Mouse (Mus musculus) heart, adult 2 months (tissue): ENCODE measurements around the gene Gm11733. TPM values are rescaled to one million over a fixed set of nuclear protein-coding genes. Genes with fewer than 3 reads are reported as not detected.

Experiments used
- DNase-seq, 2 experiments: peaks; one replicate each; pipeline ENCODE4 v3.0.0; 2021
- H3K27ac ChIP-seq: fragments of 200-600 bp; 2 replicates; pipeline ENCODE4 v1.8.1; 2022
- H3K27me3 ChIP-seq: fragments of 200-500 bp; 2 replicates; pipeline ENCODE4 v1.6.1; 2012; ENCODE audit warnings: mild to moderate bottlenecking, low read length, inconsistent platforms, mixed read lengths; ENCODE audit not compliant: control insufficient read depth, insufficient read depth
- H3K36me3 ChIP-seq: fragments of 200-500 bp; 2 replicates; pipeline ENCODE4 v1.6.1; 2012; ENCODE audit warnings: low read length, inconsistent platforms; ENCODE audit not compliant: control insufficient read depth, insufficient read depth
- H3K4me1 ChIP-seq: fragments of 200-500 bp; 2 replicates; pipeline ENCODE4 v1.6.1; 2011; ENCODE audit warnings: low read length; ENCODE audit not compliant: control insufficient read depth, insufficient read depth
- H3K4me3 ChIP-seq: fragments of 200-600 bp; 2 replicates; pipeline ENCODE4 v1.8.1; 2022
- H3K79me2 ChIP-seq: fragments of 200-500 bp; replicated peaks from 2 replicates; pipeline ENCODE4 v1.6.1; 2012; ENCODE audit warnings: mild to moderate bottlenecking, inconsistent platforms, low read length, moderate library complexity, mixed read lengths; ENCODE audit not compliant: control insufficient read depth, insufficient read depth
- H3K9ac ChIP-seq: fragments of 200-500 bp; 2 replicates; pipeline ENCODE4 v1.6.1; 2012; ENCODE audit warnings: low read depth, mild to moderate bottlenecking, control low read depth, inconsistent platforms, low read length, mixed read lengths
- CTCF ChIP-seq: fragments of 200-600 bp; IDR thresholded peaks from 2 replicates; pipeline ENCODE4 v1.8.1; 2022; ENCODE audit warnings: antibody characterized with exemption, mild to moderate bottlenecking, moderate library complexity
- EP300 ChIP-seq: fragments of 200-500 bp; IDR thresholded peaks from 2 replicates; pipeline ENCODE4 v1.6.1; 2011; ENCODE audit warnings: low read depth, low read length, control low read depth; ENCODE audit not compliant: insufficient read depth
- POLR2A ChIP-seq: fragments of 200-500 bp; IDR thresholded peaks from 2 replicates; pipeline ENCODE4 v1.6.1; 2011; ENCODE audit warnings: mild to moderate bottlenecking, low read depth, low read length, control low read depth; ENCODE audit not compliant: insufficient read depth
- WGBS: fragments of 180-500 bp; shearing (Covaris S2); methylation state at CpG from one replicate; pipeline ENCODE4 v1.1.7; 2018; 5-methylcytosine and 5-hydroxymethylcytosine counted together
- intact Hi-C: fragments of 180-260 bp; cut with DNase I; formaldehyde crosslinking; loops from one replicate; pipeline ENCODE4 v1.15.1; 2025
- polyA plus RNA-seq: library from polyadenylated mRNA; depleted of rRNA; stranded (reverse); fragments of >200 nt; gene quantifications from 2 replicates; pipeline ENCODE4 v1.2.3, GENCODE M21; 2012
- total RNA-seq, 2 experiments: library from RNA; stranded (reverse); gene quantifications; 2 replicates each; pipeline ENCODE4 v1.2.3; 2021

The Gm11733 gene
- total and polyA plus RNA-seq, 3 experiments, result 0.10 TPM; not detected in 2

- 0 out of 2 replicates have a peak overlapping the region, but pooled peaks have one; percentile 39 for H3K9ac ChIP-seq
- no peaks in the 10 kb centered on the region for H3K27me3 ChIP-seq
- no peaks in the 10 kb centered on the region for H3K36me3 ChIP-seq
- H3K79me2 ChIP-seq, result no peaks in the 10 kb centered on the region
- peak; percentile 15 to 39 for DNase-seq
- WGBS, result 44% methylated on average over 12 of the region's 12 CpGs
- no peak overlapping the region for H3K4me3 ChIP-seq
- H3K4me1 ChIP-seq, result peaks cover 6% of the 10 kb centered on the region
- TF ChIP-seq CTCF, result no peak
- TF ChIP-seq POLR2A, result no peak
- TF ChIP-seq EP300, result 0 out of 2 replicates have a peak, but pooled peaks have one; percentile 4
- peak overlapping the region; percentile 68 for H3K27ac ChIP-seq
- intact Hi-C loops, result no loop called here
These were observed 4.4 kb upstream of the Gm11733 start for GRCm38 (mm10) chr11:117479746-117480145.

GRCm38 (mm10) chr11:117482300-117482676 lies 1.9 kb upstream of the Gm11733 start:
- peak overlapping the region; percentile 79 for H3K27ac ChIP-seq
- no peaks in the 10 kb centered on the region for H3K79me2 ChIP-seq
- DNase-seq, result no peak
- H3K4me3 ChIP-seq, result no peak overlapping the region; the same call in 1 of the 2 replicates
- H3K9ac ChIP-seq, result no peak overlapping the region; the same call in 1 of the 2 replicates
- H3K36me3 ChIP-seq, result no peaks in the 10 kb centered on the region
- WGBS, result 13% methylated on average over 11 of the region's 11 CpGs
- no peaks in the 10 kb centered on the region for H3K27me3 ChIP-seq
- intact Hi-C loops, result no loop called here
- H3K4me1 ChIP-seq, result peaks cover 6% of the 10 kb centered on the region
- TF ChIP-seq POLR2A (no peak), EP300 (no peak), CTCF (no peak)

GRCm38 (mm10) chr11:117482677-117483511 lies 1.3 kb upstream of the Gm11733 start:
- peak overlapping the region; percentile 79 for H3K27ac ChIP-seq
- no peak for TF ChIP-seq EP300
- peak; percentile 50; the same call in 1 of the 2 replicates for TF ChIP-seq POLR2A
- TF ChIP-seq CTCF, result no peak
- DNase-seq, result peak; percentile 85 to 86
- H3K4me3 ChIP-seq, result peak overlapping the region; percentile 38
- no peaks in the 10 kb centered on the region for H3K79me2 ChIP-seq
- H3K36me3 ChIP-seq, result no peaks in the 10 kb centered on the region
- no peaks in the 10 kb centered on the region for H3K27me3 ChIP-seq
- peak overlapping the region; percentile 63 for H3K9ac ChIP-seq
- 4% methylated on average over 25 of the region's 26 CpGs for WGBS
- intact Hi-C loops, result no loop called here
- peaks cover 6% of the 10 kb centered on the region for H3K4me1 ChIP-seq

- intact Hi-C loops, result no loop called here
- Histone ChIP-seq H3K4me3 (no peak overlapping the region), H3K36me3 (no peaks in the 10 kb centered on the region), H3K4me1 (no peaks in the 10 kb centered on the region), H3K9ac (no peak overlapping the region), H3K27me3 (no peaks in the 10 kb centered on the region), H3K79me2 (no peaks in the 10 kb centered on the region), H3K27ac (no peak overlapping the region)
- DNase-seq, result no peak
- TF ChIP-seq EP300 (no peak), CTCF (no peak)
- whole genome bisulfite sequencing, result 79% methylated on average over 17 of the region's 17 CpGs
These were observed 7.4 kb downstream of the Gm11733 start for GRCm38 (mm10) chr11:117491408-117492208.

- WGBS, result 74% methylated on average over 1 of the region's 1 CpGs
- H3K27ac ChIP-seq, result no peak overlapping the region
- H3K4me3 ChIP-seq, result no peak overlapping the region
- no peaks in the 10 kb centered on the region for H3K79me2 ChIP-seq
- H3K36me3 ChIP-seq, result no peaks in the 10 kb centered on the region
- no peak for DNase-seq
- no peak overlapping the region for H3K9ac ChIP-seq
- H3K27me3 ChIP-seq, result no peaks in the 10 kb centered on the region
- TF ChIP-seq POLR2A (no peak), CTCF (no peak), EP300 (no peak)
- intact Hi-C loops, result no loop called here
- H3K4me1 ChIP-seq, result no peaks in the 10 kb centered on the region
These were observed 8.0 kb downstream of the Gm11733 start for GRCm38 (mm10) chr11:117492209-117492505.

- Histone ChIP-seq H3K4me1 (peaks cover 2% of the 10 kb centered on the region; the same call in 1 of the 2 replicates), H3K36me3 (no peaks in the 10 kb centered on the region), H3K9ac (no peak overlapping the region), H3K27ac (no peak overlapping the region), H3K27me3 (no peaks in the 10 kb centered on the region), H3K79me2 (no peaks in the 10 kb centered on the region), H3K4me3 (no peak overlapping the region)
- TF ChIP-seq POLR2A, result no peak
- no peak for TF ChIP-seq EP300
- no peak for TF ChIP-seq CTCF
- DNase-seq, result no peak
- WGBS, result 48% methylated on average over 4 of the region's 4 CpGs
- intact Hi-C loops, result no loop called here
These were observed 12.6 kb downstream of the Gm11733 start for GRCm38 (mm10) chr11:117496812-117497211.
